Mouse (Mus musculus) brain, adult 10 weeks (tissue): Measurements from ENCODE around the gene Jmjd1c. TPM values are rescaled to one million over a fixed set of nuclear protein-coding genes. Genes with fewer than 3 reads are reported as not detected.

Source experiments
- polyA plus RNA-seq: library from polyadenylated mRNA; stranded (reverse); fragments of 350-450 nt; fragmentation: Illumina TruSeq; extraction: RNeasy Lipid Tissue Mini Kit (QIAGEN cat#74804); gene quantifications from one replicate; pipeline ENCODE4 v1.2.3, GENCODE M21; 2015; ENCODE audit warnings: low read depth, low replicate concordance

Gene Jmjd1c
- polyA plus RNA-seq: 30.5 TPM

GRCm38 (mm10) chr10:67095798-67096620, at the start of gene Jmjd1c:
Jmjd1c (plus strand) TSS chr10:67096125.

GRCm38 (mm10) chr10:67096621-67097436, 904 bp downstream of the Jmjd1c start, which contains the start of gene Reep3:
Reep3 (minus strand) TSS chr10:67096945.

GRCm38 (mm10) chr10:67285176-67285814, 189.4 kb downstream of the Jmjd1c start, which contains the start of gene Nrbf2:
Nrbf2 (minus strand) TSS chr10:67285305.

Other genes with a start within 250 kb of the Jmjd1c start
- gene Reep3, start 820 bp downstream of the Jmjd1c start, polyA plus RNA-seq: 20.7 TPM
- gene Nrbf2, start 189.2 kb downstream of the Jmjd1c start, polyA plus RNA-seq: 33.8 TPM